Mouse (Mus musculus) lung, postnatal 0 days (tissue): ENCODE measurements around the gene Taf1a. TPM values are rescaled to one million over a fixed set of nuclear protein-coding genes. Genes with fewer than 3 reads are reported as not detected.
"Not testable (repeated sequence)": the region's sequence is repeated elsewhere in the genome, so short reads cannot be mapped to it uniquely, and the experiment has no call there.

Source experiments
- ATAC-seq: fragments of 200-750 bp; cut with Nextera tagmentation; 2 replicates; pipeline ENCODE4 v1.8.0; 2017; ENCODE audit warnings: moderate library complexity
- DNase-seq: peaks from one replicate; pipeline ENCODE4 v3.0.0-alpha.2; 2016; ENCODE audit warnings: low spot score
- H3K27ac ChIP-seq: fragments of 300-500 bp; sonication (generic); 2 replicates; pipeline ENCODE4 v1.5.1; 2014; ENCODE audit warnings: antibody characterized with exemption, mild to moderate bottlenecking, low read length, mixed read lengths
- H3K27me3 ChIP-seq: fragments of 300-500 bp; sonication (generic); replicated peaks from 2 replicates; pipeline ENCODE4 v1.6.1; 2014; ENCODE audit warnings: low read length, mixed read lengths; ENCODE audit not compliant: insufficient read depth
- H3K36me3 ChIP-seq: fragments of 300-500 bp; sonication (generic); 2 replicates; pipeline ENCODE4 v1.6.1; 2014; ENCODE audit warnings: low read length, mixed read lengths; ENCODE audit not compliant: insufficient read depth
- H3K4me1 ChIP-seq: fragments of 300-500 bp; sonication (generic); 2 replicates; pipeline ENCODE4 v1.6.1; 2014; ENCODE audit warnings: antibody characterized with exemption, low read depth, low read length, mixed read lengths; ENCODE audit not compliant: insufficient read depth
- H3K4me2 ChIP-seq: fragments of 300-500 bp; sonication (generic); replicated peaks from 2 replicates; pipeline ENCODE4 v1.6.1; 2014; ENCODE audit warnings: low read depth, mild to moderate bottlenecking, low read length, moderate library complexity, mixed read lengths
- H3K4me3 ChIP-seq: fragments of 300-500 bp; sonication (generic); 2 replicates; pipeline ENCODE4 v1.5.1; 2014; ENCODE audit warnings: low read depth, low read length
- H3K9ac ChIP-seq: fragments of 300-500 bp; sonication (generic); replicated peaks from 2 replicates; pipeline ENCODE4 v1.6.1; 2014; ENCODE audit warnings: low read depth, mild to moderate bottlenecking
- H3K9me3 ChIP-seq: fragments of 300-500 bp; sonication (generic); 2 replicates; pipeline ENCODE4 v1.6.1; 2016; ENCODE audit warnings: low read length, mixed read lengths
- CTCF ChIP-seq: IDR thresholded peaks from 2 replicates; pipeline ENCODE4 v1.5.1; 2016; ENCODE audit warnings: antibody characterized with exemption, mild to moderate bottlenecking
- EP300 ChIP-seq: IDR thresholded peaks from 2 replicates; pipeline ENCODE4 v1.6.1; 2016; ENCODE audit warnings: antibody characterized with exemption, mild to moderate bottlenecking, control low read depth
- WGBS: fragments of 180-500 bp; shearing (Covaris S2); extraction: QIAGEN DNeasy Blood & Tissue Kit; methylation state at CpG from one replicate; pipeline ENCODE4 v1.1.7; 2014; 5-methylcytosine and 5-hydroxymethylcytosine counted together
- polyA plus RNA-seq: library from polyadenylated mRNA; unstranded; fragments of >200 nt; fragmentation: Nextera tagmentation; extraction: Ambion mirVana; gene quantifications from 2 replicates; pipeline ENCODE4 v1.2.1, GENCODE M21; 2015

Taf1a gene
- polyA plus RNA-seq = 9.5 and 11.1 TPM in 2 replicates

- 5% methylated on average over 44 of the region's 44 CpGs for WGBS
- peak within 1 kb of the TSS; percentile 69 for H3K4me3 ChIP-seq
- H3K9me3 ChIP-seq = no peaks in the 10 kb centered on the region
- peak within 1 kb of the TSS; percentile 68 for H3K4me2 ChIP-seq
- DNase-seq (peak; percentile 96), ATAC-seq (peak; percentile 99)
- 0 out of 2 replicates have a peak, but pooled peaks cover 3% of the 10 kb centered on the region for H3K4me1 ChIP-seq
- peak within 1 kb of the TSS; percentile 51 for H3K9ac ChIP-seq
- no peaks in the 10 kb centered on the region for H3K36me3 ChIP-seq
- peak within 1 kb of the TSS; percentile 20; the same call in 1 of the 2 replicates for H3K27ac ChIP-seq
- 0 out of 2 replicates have a peak, but pooled peaks have one; percentile 5 for TF ChIP-seq CTCF
- no peak; the same call in 1 of the 2 replicates for TF ChIP-seq EP300
- H3K27me3 ChIP-seq = no peaks in the 10 kb centered on the region; the same call in 1 of the 2 replicates
These were observed at the start of gene Taf1a for GRCm38 (mm10) chr1:183388426-183389406. Taf1a (plus strand) TSS chr1:183388981.

- not testable (repeated sequence) for H3K4me1 ChIP-seq, H3K9me3 ChIP-seq, H3K9ac ChIP-seq, H3K27ac ChIP-seq, DNase-seq, H3K4me3 ChIP-seq, H3K4me2 ChIP-seq, ATAC-seq, H3K27me3 ChIP-seq, H3K36me3 ChIP-seq
- WGBS = 95% methylated on average over 1 of the region's 1 CpGs
These were observed 45.9 kb upstream of the Taf1a start for GRCm38 (mm10) chr1:183342902-183343301.

- Histone ChIP-seq H3K36me3 (peaks cover 6% of the 10 kb centered on the region; the same call in 1 of the 2 replicates), H3K9ac (peak overlapping the region; percentile 93)
- WGBS = 1% methylated on average over 66 of the region's 72 CpGs
These were observed 43.6 kb upstream of the Taf1a start for GRCm38 (mm10) chr1:183344886-183345816.

GRCm38 (mm10) chr1:183345817-183346195 lies 43.0 kb upstream of the Taf1a start:
- ATAC-seq = no peak; the same call in 1 of the 2 replicates
- WGBS = 3% methylated on average over 10 of the region's 10 CpGs

More at GRCm38 (mm10) chr1:183344886-183345816, 43.6 kb upstream of the Taf1a start:
- Histone ChIP-seq H3K9me3 (no peaks in the 10 kb centered on the region), H3K4me1 (peaks cover 6% of the 10 kb centered on the region), H3K4me2 (peak overlapping the region; percentile 68), H3K27me3 (no peaks in the 10 kb centered on the region), H3K4me3 (peak overlapping the region; percentile 95), H3K27ac (peak overlapping the region; percentile 95)
- DNase-seq = peak; percentile 93
- peak; percentile 97 for ATAC-seq
- TF ChIP-seq EP300 (no peak), CTCF (no peak)

GRCm38 (mm10) chr1:183349840-183350239 lies 38.9 kb upstream of the Taf1a start:
- 0 out of 2 replicates have a peak, but pooled peaks have one; percentile 6 for ATAC-seq
- DNase-seq = peak; percentile 86
- TF ChIP-seq CTCF (peak; percentile 79), EP300 (no peak)
- no peak overlapping the region for H3K4me3 ChIP-seq
- no peak overlapping the region for H3K4me2 ChIP-seq
- no peaks in the 10 kb centered on the region for H3K27me3 ChIP-seq
- 19% methylated on average over 6 of the region's 6 CpGs for WGBS
- no peak overlapping the region for H3K27ac ChIP-seq
- peaks cover 6% of the 10 kb centered on the region for H3K4me1 ChIP-seq
- no peaks in the 10 kb centered on the region for H3K9me3 ChIP-seq
- H3K36me3 ChIP-seq = peaks cover 25% of the 10 kb centered on the region; the same call in 1 of the 2 replicates
- no peak overlapping the region for H3K9ac ChIP-seq

More at GRCm38 (mm10) chr1:183345817-183346195, 43.0 kb upstream of the Taf1a start:
- H3K27ac ChIP-seq = peak overlapping the region; percentile 95
- peak overlapping the region; percentile 95 for H3K4me3 ChIP-seq
- no peaks in the 10 kb centered on the region for H3K27me3 ChIP-seq
- peaks cover 6% of the 10 kb centered on the region for H3K4me1 ChIP-seq
- no peak for TF ChIP-seq CTCF
- no peak for TF ChIP-seq EP300
- peak overlapping the region; percentile 93 for H3K9ac ChIP-seq
- no peak for DNase-seq
- peak overlapping the region; percentile 68 for H3K4me2 ChIP-seq
- H3K9me3 ChIP-seq = no peaks in the 10 kb centered on the region
- H3K36me3 ChIP-seq = peaks cover 11% of the 10 kb centered on the region; the same call in 1 of the 2 replicates
